Mouse (Mus musculus): Measurements from ENCODE around the gene Lrrc8c.

DNA sequence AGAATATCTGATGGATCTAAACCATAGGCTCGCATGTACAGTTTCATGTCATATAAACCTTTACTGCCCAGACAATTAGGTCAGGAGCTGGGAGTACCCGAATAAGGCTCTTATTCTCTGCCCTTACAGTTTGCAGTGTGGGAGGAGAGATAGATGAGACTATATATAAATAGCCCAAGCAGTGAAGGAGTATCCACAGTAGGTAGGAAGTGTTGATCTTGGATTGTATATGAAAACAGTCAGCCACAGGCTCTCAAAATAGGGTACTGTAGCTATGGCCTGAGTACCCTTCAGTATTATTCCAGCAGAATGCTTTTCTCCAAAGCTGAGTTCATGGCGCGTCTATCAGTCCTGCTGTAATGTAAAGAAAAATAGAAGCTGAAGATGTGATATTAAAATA lies 27.9 kb downstream of the Lrrc8c start:
- TF ChIP-seq CTCF (IDR thresholded peaks at IDR 0.05; ENCODE audit: control insufficient read depth, insufficient read depth, low read length) (no peak), POLR2A (IDR thresholded peaks at IDR 0.05; ENCODE audit: borderline replicate concordance, control insufficient read depth, low read depth, low read length) (no peak)

Data from bone marrow, adult 2 months (tissue).